Mouse (Mus musculus) large intestine, adult 2 months (tissue): Measurements from ENCODE around the gene Ppp1r1a. TPM values are rescaled to one million over a fixed set of nuclear protein-coding genes. Genes with fewer than 3 reads are reported as not detected.
A peak's percentile ranks its signal among the peaks of the same experiment; 100 is the strongest.

Experiments used
- DNase-seq: peaks from one replicate; pipeline ENCODE4 v3.0.0-alpha.2; 2012; ENCODE audit warnings: low read depth, low spot score
- WGBS: fragments of 180-500 bp; shearing (Covaris S2); methylation state at CpG from one replicate; pipeline ENCODE4 v1.1.7; 2018; 5-methylcytosine and 5-hydroxymethylcytosine counted together
- polyA plus RNA-seq: library from polyadenylated mRNA; depleted of rRNA; stranded (reverse); fragments of >200 nt; gene quantifications from 2 replicates; pipeline ENCODE4 v1.2.3, GENCODE M21; 2012

Gene Ppp1r1a
- polyA plus RNA-seq, 1 experiment, result 3.3 TPM

DNA sequence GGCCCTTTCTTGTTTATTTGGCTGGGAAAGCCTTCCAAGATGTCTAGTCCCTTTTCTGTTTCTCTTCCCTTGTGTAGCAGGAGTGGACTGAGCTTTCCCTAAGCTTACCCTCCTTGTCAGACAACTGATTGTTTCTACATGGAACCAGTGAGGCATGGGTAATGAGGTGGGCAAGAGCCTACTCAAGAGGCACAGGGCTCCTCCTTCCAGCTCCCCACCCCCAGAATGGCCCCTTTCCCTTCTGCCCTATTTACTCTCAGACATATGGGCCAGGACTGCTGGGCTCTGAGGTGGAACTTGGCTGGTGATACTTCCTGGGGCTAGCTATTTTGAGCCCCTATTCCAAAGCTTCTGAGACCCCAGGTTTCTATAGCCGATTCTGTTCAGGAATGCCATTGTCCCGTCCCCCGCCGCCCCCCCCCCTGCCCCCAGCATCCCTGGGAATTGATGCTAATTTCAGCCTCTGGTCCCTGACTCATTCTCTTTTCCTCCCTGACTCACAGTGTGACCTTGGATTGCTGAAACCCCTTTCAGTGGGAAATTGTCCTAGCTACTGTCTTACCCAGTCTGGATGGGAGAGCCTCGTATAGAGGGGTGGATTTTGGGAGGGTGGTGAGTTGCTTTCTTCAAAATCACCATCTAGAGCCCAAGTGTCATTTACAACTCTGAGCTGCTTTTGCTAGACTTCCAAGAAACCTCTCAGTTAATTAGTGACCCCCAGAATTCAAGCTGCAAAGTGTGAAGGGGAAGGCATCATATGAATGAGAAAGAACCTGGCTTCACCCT is 19.0 kb downstream of the Ppp1r1a start:
- WGBS, result 62% methylated on average over 5 of the region's 5 CpGs

DNA sequence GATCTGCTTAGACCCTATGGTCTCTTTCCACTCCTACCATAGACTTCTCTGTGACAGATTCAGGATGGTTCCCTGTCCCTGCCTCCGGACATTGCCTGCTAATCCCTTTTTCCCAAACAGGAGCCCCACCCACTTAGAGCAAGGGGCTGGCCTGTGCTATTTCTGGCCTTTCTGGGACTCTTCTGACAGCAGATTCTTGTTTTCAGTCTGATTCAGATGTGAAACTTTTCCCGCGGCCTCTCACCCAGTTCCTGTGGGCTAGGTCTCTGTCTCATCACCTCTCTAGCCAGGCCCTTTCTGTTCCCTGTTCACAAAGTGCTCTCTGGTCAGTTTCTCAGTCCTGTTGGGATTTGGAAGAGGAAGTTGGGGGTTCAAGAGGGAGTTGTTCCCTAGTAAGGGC is 22.9 kb downstream of the Ppp1r1a start:
- DNase-seq, result no peak
- 31% methylated on average over 3 of the region's 3 CpGs for WGBS

More for the DNA sequence above, 19.0 kb downstream of the Ppp1r1a start:
- DNase-seq, result no peak

DNA sequence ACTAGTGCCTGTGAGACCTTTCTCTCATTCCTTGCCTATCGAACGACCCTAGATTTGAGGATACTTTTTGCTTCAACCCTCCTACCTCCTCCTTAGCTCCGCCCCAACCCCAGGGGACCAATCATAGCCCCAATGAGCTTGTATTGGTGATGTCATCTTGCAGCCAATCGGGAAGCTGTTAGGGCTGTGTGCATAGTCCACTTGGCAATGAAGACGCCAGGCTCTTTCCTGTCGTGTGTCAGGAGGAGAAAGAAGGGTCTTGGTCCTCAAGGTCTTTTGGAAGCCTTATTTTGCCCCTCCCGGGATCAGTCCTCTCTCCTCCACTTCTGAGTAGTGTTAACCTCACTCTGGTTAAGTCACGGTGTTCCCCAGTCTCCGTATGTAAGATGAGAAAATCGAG is 23.7 kb downstream of the Ppp1r1a start:
- WGBS, result 2% methylated on average over 10 of the region's 10 CpGs
- peak; percentile 85 for DNase-seq

DNA sequence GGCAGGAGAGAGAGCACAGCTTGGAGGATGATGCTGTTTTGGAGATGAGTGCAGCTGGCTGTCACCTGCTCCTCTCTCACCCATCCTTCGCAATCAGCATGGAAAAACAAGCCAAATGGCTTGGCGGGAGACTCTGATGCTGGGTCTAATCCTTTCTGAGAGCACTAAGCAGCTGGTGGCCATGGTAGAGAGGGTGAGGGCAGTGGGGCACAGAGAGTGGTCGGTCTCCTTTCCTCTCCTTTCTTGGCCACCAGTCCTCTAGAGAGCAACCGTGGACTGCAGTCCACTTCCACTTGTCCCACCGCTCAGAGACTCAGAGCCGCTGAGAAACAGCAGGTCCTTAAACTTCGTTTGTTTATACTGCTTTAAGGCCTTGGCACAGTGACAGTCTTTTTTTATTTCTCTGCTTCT is 24.2 kb downstream of the Ppp1r1a start:
- no peak for DNase-seq
- WGBS, result 10% methylated on average over 7 of the region's 7 CpGs

DNA sequence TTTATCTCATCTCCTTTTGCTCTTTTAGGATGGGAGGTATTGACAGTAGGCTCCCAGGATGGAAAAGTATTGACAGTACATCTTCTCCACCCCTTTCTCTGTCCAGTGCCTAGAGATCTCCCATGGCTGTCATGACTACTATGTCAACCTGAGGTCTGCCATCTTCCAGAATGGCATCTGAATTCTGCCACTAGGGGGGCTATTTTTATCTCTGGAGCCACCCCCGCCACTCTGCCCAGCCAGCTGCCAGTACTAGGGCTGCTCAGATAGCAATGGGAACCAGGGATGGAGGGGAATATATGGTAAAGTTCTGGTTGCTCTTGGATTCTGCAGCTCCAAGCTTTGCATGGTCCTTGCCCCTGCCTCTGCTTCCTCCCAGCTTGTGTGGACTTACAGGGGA is 26.2 kb downstream of the Ppp1r1a start:
- 94% methylated on average over 1 of the region's 1 CpGs for WGBS

DNA sequence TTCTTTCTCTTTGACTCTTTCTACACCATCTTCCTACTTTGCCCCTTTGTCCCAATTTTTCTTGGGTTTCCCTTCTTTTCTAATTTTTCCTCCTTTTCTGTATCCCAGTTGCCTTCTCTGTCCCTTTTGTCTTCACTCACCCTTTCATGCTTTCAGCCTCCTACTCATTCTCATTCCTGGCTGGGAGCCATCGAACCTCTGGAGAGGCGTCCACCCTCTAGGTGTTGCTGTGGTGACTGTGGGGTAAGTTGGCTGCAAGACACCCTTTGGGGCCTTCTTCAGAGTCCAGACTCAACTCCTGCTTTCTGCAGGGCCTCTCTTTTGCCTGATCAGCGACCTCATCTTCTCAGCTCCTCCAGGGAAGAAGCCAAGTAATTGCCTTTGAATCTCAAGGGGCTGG is 28.5 kb downstream of the Ppp1r1a start:
- DNase-seq, result no peak
- WGBS, result 69% methylated on average over 3 of the region's 3 CpGs

More for the DNA sequence above, 26.2 kb downstream of the Ppp1r1a start:
- no peak for DNase-seq

DNA sequence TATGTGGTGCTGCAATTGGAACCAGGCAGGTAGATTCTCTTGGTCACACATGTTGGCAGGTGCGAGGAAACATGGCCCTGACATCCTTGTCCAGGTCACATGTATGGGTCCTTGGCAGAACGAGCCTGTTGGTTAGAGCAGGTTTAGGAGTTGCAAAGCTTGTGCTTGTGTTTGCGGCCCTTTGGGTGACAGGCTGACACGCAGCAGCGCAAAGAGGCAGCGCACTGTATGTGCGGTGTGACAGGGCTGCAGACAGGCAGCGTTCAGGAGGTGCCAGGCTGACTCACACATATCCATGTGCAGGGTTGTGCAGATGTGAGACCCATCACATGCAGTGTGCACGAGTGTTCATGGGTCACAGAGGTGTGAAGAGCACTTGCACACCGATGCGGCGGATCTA is 34.1 kb downstream of the Ppp1r1a start:
- no peak for DNase-seq
- WGBS, result 64% methylated on average over 12 of the region's 12 CpGs

DNA sequence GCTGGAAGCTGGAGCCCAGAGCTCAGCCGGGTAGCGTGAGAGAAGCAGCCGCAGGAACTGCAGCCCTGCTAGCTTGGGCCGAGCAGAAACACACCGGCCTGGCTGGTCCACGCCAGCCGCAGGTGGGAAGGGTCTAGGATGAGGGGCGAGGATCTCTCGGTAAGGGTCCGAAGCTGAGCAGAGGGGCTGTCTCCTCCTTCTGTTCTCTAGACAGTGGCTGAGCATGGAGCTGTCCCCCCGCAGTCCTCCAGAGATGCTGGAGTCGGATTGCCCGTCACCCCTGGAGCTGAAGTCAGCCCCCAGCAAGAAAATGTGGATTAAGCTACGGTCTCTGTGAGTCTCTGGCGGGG is 34.6 kb downstream of the Ppp1r1a start:
- 3% methylated on average over 15 of the region's 15 CpGs for WGBS
- DNase-seq, result no peak

DNA sequence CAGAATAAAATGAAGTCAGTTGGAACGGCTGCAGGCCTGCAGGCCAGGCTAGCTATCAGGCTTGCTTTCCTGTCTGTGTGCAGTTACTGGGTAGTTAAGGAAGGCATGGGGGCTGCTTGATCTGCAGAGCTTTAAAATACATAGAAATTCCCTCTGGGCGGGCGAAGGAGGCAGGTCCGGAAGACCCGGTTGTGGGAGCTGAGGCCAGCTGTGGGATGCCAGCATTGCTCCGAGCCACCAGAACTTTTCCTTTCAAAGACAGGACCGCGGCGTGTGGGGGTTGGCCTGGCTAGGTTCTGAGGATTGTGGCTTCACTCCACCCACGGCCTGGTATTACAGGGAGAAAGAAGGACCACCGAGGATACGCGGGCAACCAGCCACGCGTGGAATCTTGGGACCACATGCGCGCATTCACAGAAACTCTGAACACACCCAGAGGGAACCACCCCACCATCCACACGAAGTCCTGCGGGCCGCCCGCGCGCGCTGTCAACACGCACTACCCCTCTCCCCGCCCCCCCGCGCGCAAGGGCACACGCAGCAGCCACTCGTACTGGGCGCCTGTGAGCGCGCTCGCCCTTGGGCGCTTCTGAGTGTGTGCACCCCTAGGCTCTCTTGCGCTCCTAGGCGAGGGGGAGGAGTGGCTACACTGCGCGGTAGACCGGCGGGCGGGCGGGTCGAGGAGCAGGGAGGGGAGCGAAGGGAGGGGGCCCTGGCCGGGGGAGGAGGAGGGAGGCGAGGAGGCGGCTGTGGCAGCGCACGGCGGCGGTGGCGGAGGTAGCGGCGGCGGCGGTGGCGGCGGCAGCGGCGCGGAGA is 35.2 kb downstream of the Ppp1r1a start, which contains the start of gene Pde1b:
TSS of gene Pde1b (plus strand) at position 600 of the 816 bp plus-strand sequence.
- DNase-seq, result no peak
- WGBS, result 6% methylated on average over 60 of the region's 63 CpGs

DNA sequence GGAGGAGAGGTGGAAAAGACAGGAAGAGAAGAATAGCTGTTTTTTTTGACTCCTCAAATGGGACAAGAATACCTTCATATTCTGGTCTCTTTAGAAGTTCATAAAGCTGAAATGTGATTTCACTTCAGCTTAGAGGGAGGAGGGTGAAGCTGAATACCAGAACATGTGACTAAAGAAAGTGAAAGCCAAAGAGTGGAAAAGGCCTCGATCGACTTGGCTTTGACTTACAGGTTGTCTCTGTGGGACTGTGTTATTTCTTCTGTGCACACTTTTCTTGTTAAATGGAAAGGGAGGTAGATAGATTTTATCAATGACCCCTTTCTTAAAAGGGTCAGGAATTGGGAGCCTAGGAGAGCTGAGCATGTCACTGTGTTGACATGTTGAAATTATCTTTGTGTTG is 36.6 kb downstream of the Ppp1r1a start:
- DNase-seq, result no peak
- WGBS, result 23% methylated on average over 2 of the region's 2 CpGs

DNA sequence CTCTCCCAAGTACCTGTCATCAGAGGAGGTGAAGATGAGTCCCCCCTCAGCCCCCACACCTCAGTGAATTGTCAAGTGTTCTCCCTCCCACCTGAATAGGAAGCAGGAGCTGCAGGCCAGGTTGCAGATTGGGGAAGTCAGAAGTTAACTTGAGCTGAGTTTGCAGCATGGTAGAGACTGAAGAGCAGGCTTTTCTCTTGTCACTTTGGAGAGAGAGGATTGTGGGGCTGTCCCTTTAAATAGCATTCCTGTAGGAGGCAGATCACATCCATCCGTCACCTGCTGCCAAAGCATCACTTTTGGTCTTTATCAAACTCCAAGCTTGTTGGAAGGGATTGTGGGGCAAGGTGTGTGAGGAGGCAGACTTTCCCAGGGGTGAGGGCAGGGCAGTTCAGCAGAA is 37.1 kb downstream of the Ppp1r1a start:
- DNase-seq, result no peak
- 79% methylated on average over 1 of the region's 1 CpGs for WGBS

DNA sequence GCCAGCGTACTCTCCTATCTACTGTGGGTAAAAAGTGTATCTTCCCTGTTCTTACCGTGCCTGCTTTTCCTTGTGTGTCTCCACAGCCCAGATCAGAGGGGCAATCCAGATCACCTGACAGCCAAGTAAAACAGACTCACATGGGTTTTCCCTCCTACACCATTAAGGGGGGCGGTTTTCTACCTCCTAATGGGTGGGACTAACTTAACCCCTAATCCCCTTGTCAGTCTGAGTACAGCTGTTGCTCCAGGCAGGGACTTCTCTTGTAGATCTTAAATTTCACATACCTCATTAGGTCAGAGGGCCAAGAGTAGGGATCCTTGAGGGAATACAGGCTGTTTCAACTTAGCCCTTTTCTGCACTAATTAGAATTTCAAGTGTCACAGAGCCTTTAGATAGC is 39.6 kb downstream of the Ppp1r1a start:
- no peak for DNase-seq
- 62% methylated on average over 3 of the region's 3 CpGs for WGBS

DNA sequence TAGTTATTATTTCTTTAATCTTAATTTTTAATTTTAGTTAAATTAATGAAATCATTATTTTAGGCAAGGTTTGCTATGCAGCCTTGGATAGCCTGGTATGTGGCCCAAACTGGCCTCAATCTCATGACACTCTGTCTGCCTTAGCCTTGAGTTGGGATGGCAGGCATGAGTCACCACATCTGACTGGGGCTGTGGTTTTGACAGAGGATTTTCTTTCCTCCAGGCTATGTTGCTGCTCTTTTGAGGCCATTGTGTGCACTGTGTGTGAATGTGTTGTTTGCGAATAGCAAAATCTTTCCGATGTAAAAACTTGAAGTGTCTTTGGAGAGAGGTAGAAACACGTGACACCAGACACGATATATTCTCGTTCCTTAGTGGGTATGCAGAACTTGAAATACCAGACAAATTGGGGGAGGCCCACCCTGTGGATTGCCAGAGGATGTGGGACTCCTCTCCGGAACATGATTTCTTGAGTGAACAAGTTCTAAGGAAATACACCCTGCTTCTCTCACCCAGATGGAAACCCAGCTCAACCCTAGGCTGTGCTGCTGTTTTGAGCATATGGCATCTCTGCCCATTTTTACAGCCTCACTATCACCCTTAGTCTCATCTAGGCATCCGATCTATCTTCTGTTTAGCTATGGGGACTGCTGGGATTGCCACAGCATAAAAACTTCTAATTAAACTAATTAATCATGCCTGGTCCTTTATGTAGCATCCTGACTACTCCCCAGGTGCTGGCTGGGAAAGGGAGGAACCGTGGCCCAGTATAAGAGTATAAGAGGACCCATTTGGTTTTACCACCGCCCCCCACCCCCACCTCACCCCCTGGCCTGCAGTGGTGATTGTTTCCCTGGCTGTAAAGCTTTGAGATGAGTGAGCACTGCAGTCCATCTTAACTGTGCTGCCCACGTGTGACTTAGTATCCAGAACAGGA is 41.3 kb downstream of the Ppp1r1a start:
- DNase-seq, result no peak
- WGBS, result 85% methylated on average over 10 of the region's 10 CpGs

DNA sequence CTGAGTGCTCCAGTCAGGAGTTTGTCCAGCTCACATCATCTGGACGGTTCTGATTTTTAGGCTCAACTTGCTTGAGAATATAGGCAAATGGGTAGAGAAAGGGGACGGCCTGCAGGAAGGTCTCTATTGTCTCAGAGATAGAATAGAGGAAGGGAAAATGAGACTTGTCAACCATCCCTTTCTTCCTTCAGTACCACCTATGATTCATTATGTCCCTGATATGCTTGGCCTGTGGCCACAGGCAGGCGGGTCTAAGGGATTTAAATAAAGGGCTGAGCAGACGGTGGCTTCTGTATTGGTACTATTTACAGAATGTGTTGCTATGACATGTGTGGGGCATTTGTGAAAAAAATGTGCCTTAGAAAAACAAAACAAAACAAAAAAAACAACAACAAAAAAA is 49.5 kb downstream of the Ppp1r1a start:
- no peak for DNase-seq
- WGBS, result 47% methylated on average over 4 of the region's 4 CpGs

DNA sequence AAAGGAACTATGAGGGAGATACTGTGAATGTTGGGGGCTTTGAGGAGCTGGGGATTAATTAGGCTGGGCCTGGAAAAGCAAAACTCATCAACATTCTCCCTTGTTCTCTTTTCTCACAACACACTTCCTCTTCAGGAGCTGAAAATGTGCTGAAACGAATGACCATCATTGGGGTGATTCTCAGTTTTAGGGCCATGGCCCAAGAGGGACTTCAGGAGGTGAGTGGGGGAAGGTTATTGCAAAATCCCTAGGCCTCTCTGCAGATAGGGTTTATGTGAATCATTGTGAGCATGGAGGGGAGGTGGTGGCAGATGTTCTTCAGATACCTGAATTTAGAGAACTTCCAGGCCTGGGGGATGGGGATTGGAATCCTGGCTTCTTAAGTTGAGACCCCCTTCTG is 51.1 kb downstream of the Ppp1r1a start:
- DNase-seq, result no peak

DNA sequence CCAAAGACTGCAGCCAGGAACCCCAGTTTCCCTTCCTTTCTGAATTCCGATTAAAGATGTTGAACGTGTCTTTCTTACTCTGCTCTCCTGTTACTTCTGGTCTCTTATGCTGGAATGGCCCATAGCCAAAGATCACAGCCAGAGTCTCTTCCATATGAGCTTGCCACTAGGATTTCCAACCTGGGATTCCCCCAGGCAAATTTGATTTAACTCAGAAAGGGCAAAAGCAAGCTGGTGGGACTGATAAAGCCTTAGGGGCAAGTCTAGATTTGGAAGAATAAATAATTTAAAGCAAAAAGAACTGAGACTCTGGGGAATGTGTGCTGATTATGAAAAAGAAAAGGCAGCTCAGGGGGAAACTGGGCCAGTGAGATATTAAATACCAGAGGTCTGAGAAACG is 52.7 kb downstream of the Ppp1r1a start:
- DNase-seq, result no peak
- WGBS, result 41% methylated on average over 3 of the region's 3 CpGs

More for the DNA sequence above, 51.1 kb downstream of the Ppp1r1a start:
- WGBS, result 79% methylated on average over 1 of the region's 1 CpGs

DNA sequence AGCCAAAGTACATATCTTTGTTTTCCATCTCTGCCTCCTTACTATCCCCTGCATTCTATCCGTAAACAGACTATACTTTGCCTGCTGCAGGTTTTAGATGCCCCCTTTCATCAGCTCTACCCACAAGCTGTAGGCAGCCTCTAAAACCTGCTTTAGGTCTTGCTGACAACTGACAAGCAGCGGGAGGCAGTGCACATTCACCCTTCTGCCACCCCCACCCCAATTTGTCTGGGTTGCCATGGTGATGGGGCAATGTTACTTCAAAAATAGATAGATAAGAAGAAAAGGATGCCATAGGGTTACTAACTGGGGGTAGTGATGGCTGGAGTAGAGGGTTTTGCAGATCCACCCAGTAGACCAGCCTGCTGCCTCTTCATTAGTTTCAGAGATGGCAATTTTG is 53.3 kb downstream of the Ppp1r1a start:
- no peak for DNase-seq

DNA sequence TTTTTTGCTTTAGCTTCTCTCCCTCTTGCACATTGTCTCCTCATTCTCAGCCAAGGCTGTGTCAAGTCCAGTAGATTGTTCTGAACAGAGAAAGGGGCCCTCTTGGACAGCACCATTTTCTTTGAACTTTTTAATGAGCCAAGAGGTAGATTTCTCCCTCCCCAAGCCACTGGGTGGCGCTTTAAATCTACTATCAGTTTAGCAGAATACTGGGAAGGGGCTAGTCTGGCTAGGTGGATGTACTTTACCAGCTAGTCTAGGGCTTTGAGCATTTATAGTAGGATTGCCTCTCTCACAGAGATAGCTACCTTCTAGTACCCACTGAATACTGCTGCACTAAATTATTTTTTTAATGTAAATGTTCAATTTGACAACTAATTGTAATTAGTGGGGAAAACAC is 55.3 kb downstream of the Ppp1r1a start:
- DNase-seq, result peak; percentile 24
- 11% methylated on average over 1 of the region's 1 CpGs for WGBS

More for the DNA sequence above, 53.3 kb downstream of the Ppp1r1a start:
- WGBS, result 70% methylated on average over 2 of the region's 2 CpGs
